Mouse (Mus musculus) kidney, embryonic 14.5 days (tissue): ENCODE measurements at regions not wholly inside any gene's neighbourhood (a gene's known extent, or its start where the extent isn't known, plus 50 kb on each side); places are given as distances from the start of the nearest gene placed in this dataset.

Source experiments
- ATAC-seq: fragments of 200-750 bp; cut with Nextera tagmentation; 2 replicates; pipeline ENCODE4 v1.8.0; 2017; ENCODE audit warnings: moderate number of reproducible peaks, mild to moderate bottlenecking, moderate TSS enrichment, moderate library complexity; ENCODE audit not compliant: low FRiP score, low TSS enrichment
- H3K27ac ChIP-seq: fragments of 300-500 bp; sonication (generic); 2 replicates; pipeline ENCODE4 v1.5.1; 2014; ENCODE audit warnings: low read depth, mild to moderate bottlenecking, low read length, moderate library complexity, mixed read lengths
- H3K27me3 ChIP-seq: fragments of 300-500 bp; sonication (generic); 2 replicates; pipeline ENCODE4 v1.6.1; 2014; ENCODE audit warnings: mild to moderate bottlenecking, low read length; ENCODE audit not compliant: control insufficient read depth, insufficient read depth
- H3K36me3 ChIP-seq: fragments of 300-500 bp; sonication (generic); 2 replicates; pipeline ENCODE4 v1.6.1; 2014; ENCODE audit warnings: low read length, mixed read lengths; ENCODE audit not compliant: control insufficient read depth, insufficient read depth
- H3K4me1 ChIP-seq: fragments of 300-500 bp; sonication (generic); 2 replicates; pipeline ENCODE4 v1.6.1; 2014; ENCODE audit warnings: low read length, mixed read lengths; ENCODE audit not compliant: control insufficient read depth, insufficient read depth
- H3K4me2 ChIP-seq: fragments of 300-500 bp; sonication (generic); replicated peaks from 2 replicates; pipeline ENCODE4 v1.6.1; 2014; ENCODE audit warnings: low read depth, mild to moderate bottlenecking, low read length
- H3K4me3 ChIP-seq: fragments of 300-500 bp; sonication (generic); 2 replicates; pipeline ENCODE4 v1.5.1; 2014; ENCODE audit warnings: mild to moderate bottlenecking, low read length
- H3K9ac ChIP-seq: fragments of 300-500 bp; sonication (generic); 2 replicates; pipeline ENCODE4 v1.6.1; 2014; ENCODE audit warnings: low read depth, mild to moderate bottlenecking, low read length, moderate library complexity
- H3K9me3 ChIP-seq: fragments of 300-500 bp; sonication (generic); 2 replicates; pipeline ENCODE4 v1.6.1; 2016; ENCODE audit warnings: low read length; ENCODE audit not compliant: control insufficient read depth
- WGBS: fragments of 180-500 bp; shearing (Covaris S2); extraction: QIAGEN DNeasy Blood & Tissue Kit; methylation state at CpG from one replicate; pipeline ENCODE4 v1.1.7; 2014; 5-methylcytosine and 5-hydroxymethylcytosine counted together

GRCm38 (mm10) chr8:91925968-91926524 is 124.2 kb upstream of the Irx3 start:
- no peaks in the 10 kb centered on the region for H3K9me3 ChIP-seq
- ATAC-seq: no peak
- no peak overlapping the region for H3K27ac ChIP-seq
- no peaks in the 10 kb centered on the region for H3K4me1 ChIP-seq
- WGBS: 47% methylated on average over 8 of the region's 8 CpGs
- H3K4me3 ChIP-seq: no peak overlapping the region
- no peaks in the 10 kb centered on the region for H3K27me3 ChIP-seq
- no peaks in the 10 kb centered on the region for H3K36me3 ChIP-seq
- no peak overlapping the region for H3K4me2 ChIP-seq
- no peak overlapping the region for H3K9ac ChIP-seq

- Histone ChIP-seq H3K4me3 (no peak overlapping the region), H3K4me2 (no peak overlapping the region), H3K9me3 (no peaks in the 10 kb centered on the region), H3K27ac (no peak overlapping the region), H3K4me1 (no peaks in the 10 kb centered on the region), H3K9ac (no peak overlapping the region), H3K27me3 (no peaks in the 10 kb centered on the region), H3K36me3 (no peaks in the 10 kb centered on the region)
- no peak for ATAC-seq
- WGBS: 77% methylated on average over 4 of the region's 4 CpGs
These were observed 122.3 kb upstream of the Irx3 start for GRCm38 (mm10) chr8:91924152-91924551.

- H3K27me3 ChIP-seq: no peaks in the 10 kb centered on the region
- no peak for ATAC-seq
- H3K9me3 ChIP-seq: no peaks in the 10 kb centered on the region
- no peak overlapping the region for H3K9ac ChIP-seq
- H3K4me1 ChIP-seq: no peaks in the 10 kb centered on the region
- no peak overlapping the region for H3K4me3 ChIP-seq
- no peak overlapping the region for H3K27ac ChIP-seq
- no peak overlapping the region for H3K4me2 ChIP-seq
- no peaks in the 10 kb centered on the region for H3K36me3 ChIP-seq
- WGBS: 82% methylated on average over 3 of the region's 3 CpGs
These were observed 120.5 kb upstream of the Irx3 start for GRCm38 (mm10) chr8:91922211-91922874.

- Histone ChIP-seq H3K27me3 (no peaks in the 10 kb centered on the region), H3K4me2 (no peak overlapping the region), H3K4me3 (no peak overlapping the region), H3K4me1 (no peaks in the 10 kb centered on the region), H3K36me3 (no peaks in the 10 kb centered on the region), H3K9me3 (no peaks in the 10 kb centered on the region), H3K9ac (no peak overlapping the region), H3K27ac (no peak overlapping the region)
- WGBS: 91% methylated on average over 5 of the region's 5 CpGs
- no peak for ATAC-seq
These were observed 116.0 kb upstream of the Irx3 start for GRCm38 (mm10) chr8:91917834-91918233.

- 87% methylated on average over 5 of the region's 5 CpGs for WGBS
- no peak overlapping the region for H3K4me3 ChIP-seq
- no peak overlapping the region for H3K27ac ChIP-seq
- no peaks in the 10 kb centered on the region for H3K4me1 ChIP-seq
- H3K36me3 ChIP-seq: no peaks in the 10 kb centered on the region
- no peak overlapping the region for H3K4me2 ChIP-seq
- ATAC-seq: no peak
- H3K9me3 ChIP-seq: no peaks in the 10 kb centered on the region
- H3K27me3 ChIP-seq: no peaks in the 10 kb centered on the region
- H3K9ac ChIP-seq: no peak overlapping the region
These were observed 112.1 kb upstream of the Irx3 start for GRCm38 (mm10) chr8:91913971-91914370.

- Histone ChIP-seq H3K27me3 (no peaks in the 10 kb centered on the region), H3K36me3 (no peaks in the 10 kb centered on the region), H3K27ac (no peak overlapping the region), H3K9me3 (no peaks in the 10 kb centered on the region), H3K4me3 (no peak overlapping the region), H3K4me2 (no peak overlapping the region), H3K4me1 (0 out of 2 replicates have a peak, but pooled peaks cover 3% of the 10 kb centered on the region), H3K9ac (no peak overlapping the region)
- no peak for ATAC-seq
- WGBS: 80% methylated on average over 6 of the region's 6 CpGs
These were observed 111.3 kb upstream of the Irx3 start for GRCm38 (mm10) chr8:91913121-91913520.

GRCm38 (mm10) chr8:91909637-91910383 is 107.9 kb upstream of the Irx3 start:
- H3K4me2 ChIP-seq: no peak overlapping the region
- no peaks in the 10 kb centered on the region for H3K9me3 ChIP-seq
- 0 out of 2 replicates have a peak, but pooled peaks cover 3% of the 10 kb centered on the region for H3K4me1 ChIP-seq
- no peak overlapping the region for H3K27ac ChIP-seq
- H3K4me3 ChIP-seq: no peak overlapping the region
- 34% methylated on average over 14 of the region's 14 CpGs for WGBS
- H3K27me3 ChIP-seq: no peaks in the 10 kb centered on the region
- no peak for ATAC-seq
- H3K36me3 ChIP-seq: no peaks in the 10 kb centered on the region
- H3K9ac ChIP-seq: no peak overlapping the region

- Histone ChIP-seq H3K9me3 (no peaks in the 10 kb centered on the region), H3K4me2 (no peak overlapping the region), H3K4me1 (0 out of 2 replicates have a peak, but pooled peaks cover 3% of the 10 kb centered on the region), H3K27me3 (no peaks in the 10 kb centered on the region), H3K36me3 (no peaks in the 10 kb centered on the region), H3K4me3 (no peak overlapping the region), H3K27ac (no peak overlapping the region), H3K9ac (no peak overlapping the region)
- ATAC-seq: 0 out of 2 replicates have a peak, but pooled peaks have one; percentile 55
- WGBS: 52% methylated on average over 9 of the region's 9 CpGs
These were observed 107.0 kb upstream of the Irx3 start for GRCm38 (mm10) chr8:91908731-91909353.
